Mouse (Mus musculus) right cerebral cortex, postnatal 10 days (tissue): ENCODE measurements around the gene Olfr872.
"Not testable (repeated sequence)": the region's sequence is repeated elsewhere in the genome, so short reads cannot be mapped to it uniquely, and the experiment has no call there.

Experiments used
- DNase-seq, 2 experiments: peaks; one replicate each; pipeline ENCODE4 v3.0.0; 2021; ENCODE audit warnings: low spot score in 2 of 2

Gene Olfr872

DNA sequence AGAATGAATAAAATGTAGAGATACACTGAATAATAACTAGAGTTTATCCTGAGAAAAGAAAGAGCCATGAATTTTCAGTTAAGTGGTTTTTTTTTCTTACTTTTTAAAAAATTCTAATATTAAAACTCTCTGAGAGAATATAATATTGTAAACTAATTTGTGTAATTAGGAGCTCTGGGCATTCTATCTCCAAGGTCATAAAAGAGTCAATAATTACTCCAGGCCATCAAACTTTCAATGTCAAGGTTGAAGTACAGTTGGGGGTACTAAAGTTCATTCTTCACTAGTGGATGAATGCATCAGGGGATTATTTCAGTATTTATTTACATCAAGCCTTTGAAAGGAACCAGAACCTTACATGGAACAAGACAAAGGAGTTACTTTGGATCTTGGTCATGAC, at the start of gene Olfr872:
Gene Olfr872, plus strand, starts transcription at position 301 of the 400 bp plus-strand sequence.
- DNase-seq, result no peak

- DNase-seq, result no peak
Observed at GRCm38 (mm10) chr9:20202131-20202530, 34.8 kb upstream of the Olfr872 start.

DNA sequence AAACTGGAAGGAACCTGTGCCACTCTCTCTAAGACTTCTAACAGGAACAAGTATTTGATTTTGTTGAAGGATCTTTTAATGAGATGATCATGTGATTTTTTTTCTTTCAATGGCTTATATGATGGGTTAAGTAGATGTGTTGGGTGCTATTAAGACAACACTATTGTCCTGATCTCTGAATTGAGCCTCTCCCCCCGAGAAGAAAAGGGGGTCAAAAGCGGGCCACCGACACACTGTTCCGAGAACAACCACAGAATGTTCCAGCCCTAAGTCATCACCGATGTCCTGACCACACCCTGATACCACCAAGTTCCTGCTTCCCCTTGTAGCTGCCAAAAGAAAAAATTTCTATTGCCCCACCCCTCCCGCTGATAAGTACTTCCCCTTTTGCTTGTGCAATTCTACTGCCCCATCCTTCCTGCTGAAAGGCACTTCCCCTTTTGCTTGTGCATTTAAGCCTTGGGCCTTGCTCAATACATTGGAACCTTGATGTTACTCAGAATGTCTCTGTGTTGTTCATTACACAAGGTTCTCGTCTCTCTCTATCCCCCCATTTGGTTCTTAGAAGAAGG, 33.4 kb upstream of the Olfr872 start:
- not testable (repeated sequence) for DNase-seq

- no peak for DNase-seq
Observed at GRCm38 (mm10) chr9:20210812-20211211, 26.1 kb upstream of the Olfr872 start.

DNA sequence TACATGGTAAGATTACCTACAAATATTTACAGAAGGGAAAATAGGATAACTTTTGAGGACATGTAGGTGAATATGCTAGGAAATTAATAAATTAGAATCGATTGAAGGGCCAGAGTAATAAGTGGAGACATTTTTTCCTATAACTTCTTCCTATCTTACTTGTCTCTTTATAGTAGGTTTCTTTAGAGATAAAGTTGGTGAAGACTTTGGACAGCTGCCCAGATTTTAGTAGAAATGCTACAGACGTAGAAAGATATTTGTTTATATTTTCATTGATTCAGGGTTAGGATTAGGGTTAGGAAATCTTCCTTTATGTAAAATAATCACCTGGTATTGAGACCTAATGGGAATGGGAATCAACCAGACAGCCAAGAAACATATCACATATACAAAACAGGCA, 25.4 kb upstream of the Olfr872 start:
- no peak for DNase-seq

DNA sequence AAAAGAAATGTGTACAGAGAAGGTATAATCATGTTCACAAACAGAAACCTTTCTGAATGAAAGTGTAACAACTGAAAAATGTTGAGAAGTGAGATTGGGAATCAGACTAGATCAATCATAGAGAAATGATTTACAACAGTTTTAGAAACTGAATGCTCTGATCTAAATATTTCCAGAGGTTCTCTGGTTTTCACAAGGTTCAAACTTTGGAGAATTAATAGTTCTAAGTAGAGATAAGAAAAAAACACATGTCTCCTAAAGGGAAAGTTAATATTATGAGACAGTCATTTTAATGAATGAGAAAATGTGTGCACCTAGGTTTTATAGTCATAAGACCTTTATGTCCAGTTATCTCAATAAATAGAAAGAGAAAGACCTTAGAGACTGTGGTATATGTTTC, 25.0 kb upstream of the Olfr872 start, which contains the start of gene Olfr871:
Gene Olfr871, plus strand, starts transcription at position 301 of the 400 bp plus-strand sequence.
- no peak for DNase-seq

DNA sequence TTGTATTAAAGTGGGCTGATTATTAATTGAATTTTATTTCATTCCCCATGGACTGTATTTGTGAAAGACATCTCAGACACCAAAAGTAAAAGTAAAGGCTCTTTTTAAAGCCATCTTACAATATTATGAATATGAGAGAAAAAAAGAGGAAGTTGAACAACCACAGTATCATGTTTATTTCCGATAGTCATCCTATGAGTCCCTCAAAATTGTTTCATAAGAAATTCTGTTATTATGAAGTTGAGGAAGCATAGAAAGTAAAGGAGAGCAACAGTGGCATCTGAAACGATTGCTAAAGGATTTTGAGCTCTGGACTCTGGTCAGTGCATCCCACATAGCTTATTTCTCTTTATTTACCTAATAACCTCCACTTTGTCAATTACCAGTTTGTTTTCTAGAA, 459 bp downstream of the Olfr872 start:
- no peak for DNase-seq

- DNase-seq, result no peak
Observed at GRCm38 (mm10) chr9:20282051-20282450, 45.1 kb downstream of the Olfr872 start, which contains the start of gene Olfr39. Olfr39 (plus strand) TSS chr9:20282351.

DNA sequence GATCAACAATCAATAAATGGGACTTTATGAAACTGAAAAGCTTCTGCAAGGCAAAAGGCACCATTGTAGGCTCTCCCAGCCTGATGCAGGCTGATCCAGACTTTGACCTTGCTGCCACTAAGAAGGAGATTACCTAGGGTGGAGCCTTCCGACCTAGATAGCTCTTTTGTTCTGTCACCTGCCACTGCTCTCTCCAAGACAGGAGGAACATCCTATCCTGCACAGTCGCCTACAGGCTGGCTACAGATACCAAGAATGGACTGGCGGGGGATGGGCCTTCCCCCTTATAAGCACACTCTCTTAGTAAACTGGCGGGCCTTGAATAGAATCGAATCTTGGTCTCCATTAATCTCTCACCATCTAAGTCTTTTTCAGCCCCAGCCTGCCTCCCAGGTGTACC, 58.6 kb downstream of the Olfr872 start:
- DNase-seq, result not testable (repeated sequence)

GRCm38 (mm10) chr9:20298232-20298631, 61.3 kb downstream of the Olfr872 start, which contains the start of gene Olfr873:
Olfr873 (plus strand) TSS chr9:20298532.
- DNase-seq, result no peak
